Mouse (Mus musculus) frontal cortex, postnatal 36 days (tissue): Measurements from ENCODE around the gene Ncbp1.

Source experiments
- DNase-seq, 2 experiments: peaks; one replicate each; pipeline ENCODE4 v3.0.0; 2022; ENCODE audit warnings: low spot score in 2 of 2

The Ncbp1 gene

DNA sequence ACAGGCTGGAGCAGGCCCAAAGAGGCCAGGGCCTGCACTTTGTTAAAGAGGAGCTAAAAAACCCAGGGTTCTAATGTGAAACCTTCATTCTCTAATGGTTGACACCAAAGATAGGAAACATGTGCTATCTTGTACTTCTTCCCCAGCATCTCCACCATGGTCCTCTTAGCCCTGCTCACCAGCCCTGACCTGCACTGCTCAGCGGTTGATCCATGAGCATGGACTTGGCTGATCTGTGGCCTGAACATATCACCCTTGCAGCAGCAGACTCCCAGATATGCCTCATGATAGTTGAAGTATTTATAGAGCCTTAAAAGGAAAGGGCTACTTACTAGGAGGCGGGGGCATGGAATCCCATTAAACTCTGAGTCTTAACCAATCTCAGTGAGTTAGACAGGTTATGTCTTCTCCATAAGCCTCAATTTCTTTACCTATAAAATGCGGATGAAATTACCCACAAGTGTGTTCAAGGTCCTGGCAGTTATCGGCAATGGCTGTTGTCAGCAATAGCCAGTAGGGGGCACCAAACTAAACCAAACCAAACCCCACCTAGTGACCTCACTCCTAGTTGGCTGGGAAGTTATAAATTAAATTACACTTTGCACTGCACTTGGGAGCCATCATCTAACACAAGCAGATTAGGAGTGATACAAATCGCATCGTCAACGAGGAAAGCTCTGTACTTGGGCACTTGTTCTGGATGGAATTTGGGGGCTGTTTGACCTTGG lies 63.6 kb downstream of the Ncbp1 start:
- DNase-seq = peak; percentile 58 to 73

DNA sequence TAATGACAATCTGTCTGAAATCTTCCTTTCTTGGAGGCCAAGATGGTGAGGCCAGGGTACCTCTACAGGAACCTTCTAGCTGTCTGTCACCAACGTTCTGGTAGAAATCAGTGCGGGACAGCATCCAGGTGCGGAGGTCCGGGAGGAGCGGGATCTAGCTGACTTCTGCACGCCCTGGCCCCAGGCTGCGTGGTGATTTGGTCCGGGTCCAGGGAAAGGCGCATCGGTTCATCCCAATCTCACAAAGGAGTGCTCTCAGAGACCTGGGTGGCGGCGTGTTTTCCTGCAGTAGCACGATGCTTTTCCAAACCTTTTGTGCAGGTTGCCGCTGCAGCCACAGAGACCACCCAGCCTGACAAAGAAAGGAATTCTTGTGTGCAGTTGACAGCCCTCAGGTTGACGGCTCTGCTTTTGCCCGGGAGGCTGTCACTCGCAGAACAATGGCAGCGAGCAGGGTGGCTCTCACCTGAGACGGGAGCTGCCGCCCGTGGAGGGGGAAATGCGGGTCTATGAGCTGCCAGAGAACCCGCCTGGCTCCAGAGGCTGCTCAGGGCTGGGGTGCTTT lies 64.2 kb downstream of the Ncbp1 start:
- DNase-seq = no peak

DNA sequence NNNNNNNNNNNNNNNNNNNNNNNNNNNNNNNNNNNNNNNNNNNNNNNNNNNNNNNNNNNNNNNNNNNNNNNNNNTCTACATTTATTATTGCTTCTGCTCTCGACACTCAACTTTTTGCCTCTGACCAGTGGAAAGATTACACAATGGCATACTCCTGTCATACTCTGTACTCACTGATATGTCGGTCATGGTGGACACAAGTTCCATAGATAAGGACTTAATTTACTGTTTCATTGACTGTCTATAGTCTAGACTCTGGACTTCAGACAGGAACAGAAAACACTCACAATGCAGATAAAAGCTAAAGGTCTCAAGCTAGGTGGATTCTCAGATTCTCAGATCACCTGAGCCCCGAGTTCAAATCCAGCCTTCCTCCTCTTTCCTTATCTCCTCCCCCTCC lies 82.7 kb downstream of the Ncbp1 start:
- no peak for DNase-seq
